ENCODE assay signal across 21 mouse cellular contexts in the genomic region with DNA sequence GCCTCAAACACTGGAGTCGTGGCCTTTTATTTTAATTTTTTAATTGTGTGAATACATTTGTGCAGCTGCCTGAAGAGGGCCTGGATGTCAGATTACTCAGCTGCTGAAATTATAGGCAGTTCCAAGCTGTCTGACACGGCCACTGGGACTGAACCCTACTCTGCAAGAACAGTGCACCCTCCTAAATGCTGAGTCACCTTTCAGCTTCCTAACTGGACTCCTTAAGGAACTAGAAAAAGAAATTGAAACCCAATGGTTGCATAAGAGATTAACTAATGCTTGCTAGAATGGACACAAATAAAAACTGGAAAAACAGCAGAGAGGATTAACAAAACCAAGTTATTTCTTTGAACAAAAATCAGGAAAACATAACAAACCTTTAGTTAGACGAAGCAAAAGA. TPM values are rescaled to one million over a fixed set of nuclear protein-coding genes. Genes with fewer than 3 reads are reported as not detected.
DNase-seq lines count a peak whose midpoint lies in the region; ATAC-seq and TF ChIP-seq lines count a peak whose summit lies in the region.
"Had no signal": no experiment of that assay in that cellular context is flagged by ENCODE, and none has a peak within 500 bp of the region (broad histone marks: within the 10 kb centered on the region; RNA-seq: fewer than 3 reads in every experiment).

No protein-coding gene starts in this region.

- no peak overlapping the region for H3K9ac ChIP-seq in MEL (ENCODE audit: control insufficient read depth, low read depth, low read length, poor library complexity, severe bottlenecking)
- no peak overlapping the region for H3K9ac ChIP-seq in forebrain, embryonic 12.5 days
- H3K9ac ChIP-seq: forebrain, embryonic 15.5 days; hindbrain, embryonic 15.5 days; limb, embryonic 12.5 days; liver, embryonic 13.5 days had no signal

- H3K4me3 ChIP-seq in gastrocnemius, adult 2 months = no peak overlapping the region
- H3K4me3 ChIP-seq in MEL (ENCODE audit: control insufficient read depth in 1 of 2, insufficient read depth in 1 of 2, low read depth in 2 of 2, low read length in 2 of 2) = 0 out of 4 replicates have a peak overlapping the region, but pooled peaks of 1 of the 2 experiments have one; percentile 4
- no peak overlapping the region for H3K4me3 ChIP-seq in forebrain, embryonic 12.5 days (replicated peaks)
- H3K4me3 ChIP-seq: forebrain, embryonic 15.5 days; hindbrain, embryonic 15.5 days; limb, embryonic 12.5 days; liver, embryonic 13.5 days had no signal

- TF ChIP-seq EP300 in MEL (IDR thresholded peaks at IDR 0.05; ENCODE audit: low read depth in 1 of 2, low read length in 2 of 2) = no peak

- WGBS in forebrain, embryonic 12.5 days = 67% methylated on average over 3 of the region's 3 CpGs

- no peaks in the 10 kb centered on the region for H3K27me3 ChIP-seq in MEL (ENCODE audit: control insufficient read depth in 1 of 2, insufficient read depth in 2 of 2, low read length in 2 of 2)
- no peaks in the 10 kb centered on the region for H3K27me3 ChIP-seq in forebrain, embryonic 12.5 days
- H3K27me3 ChIP-seq: forebrain, embryonic 15.5 days; hindbrain, embryonic 15.5 days; limb, embryonic 12.5 days had no signal

- H3K9me3 ChIP-seq in MEL (replicated peaks; ENCODE audit: insufficient read depth, low read length) = no peaks in the 10 kb centered on the region
- H3K9me3 ChIP-seq in forebrain, embryonic 12.5 days = no peaks in the 10 kb centered on the region
- H3K9me3 ChIP-seq: forebrain, embryonic 15.5 days; hindbrain, embryonic 15.5 days; limb, embryonic 12.5 days; liver, embryonic 13.5 days had no signal

- peak; percentile 47 for DNase-seq in gastrocnemius, adult 2 months
- DNase-seq in gastrocnemius, adult 8-10 months (ENCODE audit: low spot score in 2 of 2) = no peak
- DNase-seq in 3134 (ENCODE audit: extremely low read depth, insufficient read length, low spot score) (peak; percentile 11), MEL (ENCODE audit: low read depth, low spot score) (peak; percentile 36)
- no peak for DNase-seq in left cerebral cortex, postnatal 36 days (ENCODE audit: low spot score in 2 of 2)
- DNase-seq: adrenal gland, postnatal 25 days; cerebellum, adult 8-10 months; heart, postnatal 36 days; liver, embryonic 13.5 days; lung, postnatal 14 days had no signal

- H3K79me2 ChIP-seq in MEL (ENCODE audit: control insufficient read depth, insufficient read depth, low read length, poor library complexity) = no peaks in the 10 kb centered on the region

- no peak for TF ChIP-seq POLR2A in MEL (IDR thresholded peaks at IDR 0.05; ENCODE audit: control insufficient read depth in 1 of 2, insufficient read depth in 1 of 2, low read depth in 1 of 2, low read length in 2 of 2, poor library complexity in 1 of 2)

- H3K4me1 ChIP-seq in MEL (ENCODE audit: control insufficient read depth in 1 of 2, insufficient read depth in 2 of 2, low read length in 2 of 2) = peaks cover 2 to 18% of the 10 kb centered on the region in 2 experiments
- no peaks in the 10 kb centered on the region for H3K4me1 ChIP-seq in forebrain, embryonic 12.5 days
- H3K4me1 ChIP-seq: forebrain, embryonic 15.5 days; hindbrain, embryonic 15.5 days; limb, embryonic 12.5 days had no signal

- peak overlapping the region; percentile 56; the same call in 1 of the 2 replicates for H3K27ac ChIP-seq in gastrocnemius, adult 2 months
- H3K27ac ChIP-seq in MEL (ENCODE audit: control insufficient read depth, low read depth, low read length) = no peak overlapping the region
- no peak overlapping the region for H3K27ac ChIP-seq in forebrain, embryonic 12.5 days
- H3K27ac ChIP-seq: forebrain, embryonic 15.5 days; hindbrain, embryonic 15.5 days; limb, embryonic 12.5 days; liver, embryonic 13.5 days had no signal

- H3K4me2 ChIP-seq in forebrain, embryonic 12.5 days = no peak overlapping the region
- H3K4me2 ChIP-seq: forebrain, embryonic 15.5 days; hindbrain, embryonic 15.5 days; limb, embryonic 12.5 days; liver, embryonic 13.5 days; midbrain, embryonic 11.5 days had no signal

- ATAC-seq in granulocyte monocyte progenitor cell, adult 5-6 weeks (replicated peaks; ENCODE audit: poor library complexity, severe bottlenecking) = peak; percentile 47
- ATAC-seq in monocyte, adult 5-6 weeks (replicated peaks; ENCODE audit: insufficient number of reproducible peaks, low FRiP score, low TSS enrichment, poor library complexity, severe bottlenecking) = no peak
- no peak for ATAC-seq in forebrain, embryonic 12.5 days (ENCODE audit: low FRiP score)
- ATAC-seq: activated CD4-positive, CD25-positive, alpha-beta regulatory T cell, adult 4 months; forebrain, embryonic 15.5 days; intestine, embryonic 16.5 days had no signal

- intact Hi-C loops in gastrocnemius, adult 2 months (cut with DNase I) = no loop called here
- intact Hi-C loops in left cerebral cortex, postnatal 36 days (cut with DNase I) = no loop called here

- H3K36me3 ChIP-seq in MEL (ENCODE audit: control insufficient read depth in 1 of 2, insufficient read depth in 2 of 2, low read length in 2 of 2) = peaks cover 0 to 4% of the 10 kb centered on the region in 2 experiments; a peak in 1 of 4 replicates
- H3K36me3 ChIP-seq in forebrain, embryonic 12.5 days (replicated peaks) = no peaks in the 10 kb centered on the region
- H3K36me3 ChIP-seq: forebrain, embryonic 15.5 days; hindbrain, embryonic 15.5 days; limb, embryonic 12.5 days; liver, embryonic 13.5 days had no signal

- no peak for TF ChIP-seq RAD21 in MEL (IDR thresholded peaks at IDR 0.05; ENCODE audit: low read depth, low read length)

- no peak for TF ChIP-seq CTCF in gastrocnemius, adult 2 months (IDR thresholded peaks at IDR 0.05)
- no peak for TF ChIP-seq CTCF in MEL (IDR thresholded peaks at IDR 0.05 in 2 of 3, conservative IDR thresholded peaks at IDR 0.05 in 1 of 3; ENCODE audit: control insufficient read depth in 1 of 3, insufficient read depth in 1 of 3, low read depth in 2 of 3, low read length in 3 of 3, poor library complexity in 1 of 3, severe bottlenecking in 1 of 3)

TF ChIP-seq in MEL, 35 proteins besides CTCF, POLR2A, EP300 and RAD21:
- TF ChIP-seq E2F4 (IDR thresholded peaks at IDR 0.05; ENCODE audit: borderline replicate concordance, low read depth, low read length) = no peak
- TF ChIP-seq RCOR1 (IDR thresholded peaks at IDR 0.05; ENCODE audit: low read depth, low read length) = no peak
- TF ChIP-seq JUND (IDR thresholded peaks at IDR 0.05; ENCODE audit: low read depth, low read length) = no peak
- TF ChIP-seq MXI1 (IDR thresholded peaks at IDR 0.05; ENCODE audit: low read depth, low read length) = no peak
- TF ChIP-seq CHD2 (IDR thresholded peaks at IDR 0.05; ENCODE audit: low read length) = no peak
- TF ChIP-seq HCFC1 (IDR thresholded peaks at IDR 0.05; ENCODE audit: low read depth, low read length) = no peak
- TF ChIP-seq ZKSCAN1 (IDR thresholded peaks at IDR 0.05; ENCODE audit: low read depth, low read length) = no peak
- TF ChIP-seq KAT2A (conservative IDR thresholded peaks at IDR 0.05; ENCODE audit: low read depth, low read length) = no peak
- TF ChIP-seq UBTF (IDR thresholded peaks at IDR 0.05; ENCODE audit: borderline replicate concordance, insufficient read depth, low read depth, low read length) = no peak
- TF ChIP-seq ZC3H11A (IDR thresholded peaks at IDR 0.05; ENCODE audit: low read depth, low read length) = no peak
- no peak for TF ChIP-seq MAZ (IDR thresholded peaks at IDR 0.05; ENCODE audit: low read depth, low read length)
- no peak for TF ChIP-seq TBP (IDR thresholded peaks at IDR 0.05; ENCODE audit: low read depth, low read length)
- no peak for TF ChIP-seq SMC3 (IDR thresholded peaks at IDR 0.05; ENCODE audit: low read depth, low read length)
- TF ChIP-seq MAX (IDR thresholded peaks at IDR 0.05; ENCODE audit: low read length) = no peak
- no peak for TF ChIP-seq USF2 (IDR thresholded peaks at IDR 0.05; ENCODE audit: borderline replicate concordance in 1 of 2, insufficient read depth in 1 of 2, low read depth in 1 of 2, low read length in 2 of 2)
- TF ChIP-seq GATA1 (IDR thresholded peaks at IDR 0.05; ENCODE audit: low read depth, low read length) = no peak
- no peak for TF ChIP-seq POLR2AphosphoS2 (IDR thresholded peaks at IDR 0.05; ENCODE audit: low read length)

RNA-seq across cellular contexts. Expression of a gene that starts 6.8 kb away (rescaled TPM):
- total RNA-seq in gastrocnemius, adult 2 months (2021) = not detected
- not detected for total RNA-seq in gastrocnemius, adult 8-10 months (2022)
- not detected in 2 replicates for total RNA-seq in MEL (2012; rRNA removed)
- polyA plus RNA-seq in MEL (2012; ENCODE audit: insufficient read depth in 1 of 2, insufficient read length in 2 of 2, low read depth in 1 of 2, low replicate concordance in 2 of 2, missing spikeins in 1 of 2) = under 1 TPM in 1 of 2 experiments, not detected in 1; 0.06 TPM
- total RNA-seq in granulocyte monocyte progenitor cell, adult 5-6 weeks (2014; fragmentation: Nextera tagmentation) = 1.8 and 8.8 TPM in 2 replicates
- total RNA-seq in granulocyte monocyte progenitor cell, adult 5-6 weeks (2017) = 7.5 and 8.2 TPM in 2 replicates
- total RNA-seq in monocyte, adult 5-6 weeks (2017) = 15.2 to 17.8 TPM (median 15.8 TPM) in 3 replicates
- 0.12 and 0.31 TPM in 2 replicates for polyA plus RNA-seq in forebrain, embryonic 12.5 days (2016; fragmentation: Nextera tagmentation; extraction: Ambion mirVana)
- total RNA-seq in left cerebral cortex, postnatal 36 days (2021) = 1 to 10 TPM; 1.5 to 1.6 TPM
- polyA plus RNA-seq: heart, embryonic 14.5 days; neural tube, embryonic 14.5 days had no signal

RNA-seq across cellular contexts. Expression of a gene that starts 44.5 kb away (rescaled TPM):
- 1 to 10 TPM; 5.1 to 6.5 TPM for total RNA-seq in gastrocnemius, adult 2 months (2021)
- 1 to 10 TPM; 2.5 to 6.2 (median 3.5) TPM for total RNA-seq in gastrocnemius, adult 8-10 months (2022)
- total RNA-seq in MEL (2012; rRNA removed) = 2.9 and 3.6 TPM in 2 replicates
- polyA plus RNA-seq in MEL (2012; ENCODE audit: insufficient read depth in 1 of 2, insufficient read length in 2 of 2, low read depth in 1 of 2, low replicate concordance in 2 of 2, missing spikeins in 1 of 2) = 1 to 10 TPM in 1 of 2 experiments, not detected in 1; 5.0 TPM
- 13.4 and 13.6 TPM in 2 replicates for total RNA-seq in granulocyte monocyte progenitor cell, adult 5-6 weeks (2014; fragmentation: Nextera tagmentation)
- total RNA-seq in granulocyte monocyte progenitor cell, adult 5-6 weeks (2017) = 17.2 and 22.6 TPM in 2 replicates
- total RNA-seq in monocyte, adult 5-6 weeks (2017) = 57.3 to 65.3 TPM (median 57.6 TPM) in 3 replicates
- 3.4 and 3.5 TPM in 2 replicates for polyA plus RNA-seq in forebrain, embryonic 12.5 days (2016; fragmentation: Nextera tagmentation; extraction: Ambion mirVana)
- total RNA-seq in left cerebral cortex, postnatal 36 days (2021) = 1 to 10 TPM; 5.7 to 5.9 TPM

Comparison
In these comparisons a context has a peak if more than half of its experiments do, and no peak if none do; other contexts are left out.
1. DNase-seq: peak in gastrocnemius, adult 2 months (single experiment), 3134 (single experiment) and MEL (single experiment); none in gastrocnemius, adult 8-10 months (0 of 2) and left cerebral cortex, postnatal 36 days (0 of 2).